Mouse (Mus musculus): ENCODE measurements around the gene Cx3cr1.
A peak's percentile ranks its signal among the peaks of the same experiment; 100 is the strongest.

The Cx3cr1 gene

DNA sequence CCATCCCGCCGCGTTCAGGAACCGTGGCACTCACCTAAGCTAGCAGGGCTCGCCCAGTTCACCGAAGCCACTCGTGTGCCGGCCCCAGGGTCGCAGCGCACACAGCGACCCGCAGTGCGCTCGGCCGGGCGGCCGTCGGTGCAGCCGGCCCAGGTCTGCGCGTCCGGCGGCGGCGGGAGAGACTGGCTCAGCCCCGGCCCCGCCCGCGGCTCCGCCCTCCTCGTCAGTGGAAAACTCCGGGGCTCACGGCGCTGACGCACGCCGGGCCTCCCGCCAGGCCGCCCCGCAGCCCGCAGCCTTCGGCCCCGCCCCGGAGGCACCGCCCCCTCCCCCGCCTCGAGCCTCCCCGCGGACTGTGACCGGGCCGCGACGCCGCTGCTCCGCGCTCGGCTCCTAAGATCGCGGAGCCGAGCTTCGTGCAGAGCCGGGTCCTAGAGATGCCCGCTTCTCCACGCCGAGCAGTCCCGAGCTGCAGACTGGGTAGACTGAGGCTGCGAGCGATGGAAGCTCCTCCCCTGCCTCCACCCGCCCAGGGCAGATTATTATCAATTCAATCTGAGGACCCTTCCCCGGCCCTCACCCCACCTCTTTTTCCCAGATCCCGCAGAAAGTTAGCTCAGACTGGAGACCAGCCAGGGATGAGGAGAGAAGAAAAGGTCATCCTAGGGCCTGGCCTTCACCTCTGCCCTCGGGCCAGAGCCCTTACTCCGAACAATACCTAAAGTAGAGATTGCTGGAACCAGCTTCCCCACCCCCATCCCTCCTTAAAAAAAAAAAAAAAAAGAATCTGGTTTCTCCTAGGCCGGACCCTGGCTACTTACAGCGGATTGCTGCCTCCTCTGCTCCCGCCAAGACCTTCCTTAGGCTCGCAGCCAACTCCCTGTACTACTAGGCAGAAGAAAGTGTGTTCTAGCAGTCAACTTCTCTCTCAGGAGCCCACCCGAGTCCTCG, 85.8 kb downstream of the Cx3cr1 start:
- no peaks in the 10 kb centered on the region for H3K9me3 ChIP-seq (ENCODE audit: low read length)
- no peaks in the 10 kb centered on the region for H3K27me3 ChIP-seq (ENCODE audit: insufficient read depth, low read length)
- peaks cover 18% of the 10 kb centered on the region for H3K36me3 ChIP-seq (ENCODE audit: insufficient read depth, low read length)
- H3K4me1 ChIP-seq (replicated peaks; ENCODE audit: low read depth, low read length): peaks cover 82% of the 10 kb centered on the region
- no peak for TF ChIP-seq NANOG (IDR thresholded peaks at IDR 0.05; ENCODE audit: borderline replicate concordance, low read length)
- TF ChIP-seq CTCF (conservative IDR thresholded peaks at IDR 0.05; ENCODE audit: low read length): no peak
- TF ChIP-seq POU5F1 (IDR thresholded peaks at IDR 0.05; ENCODE audit: borderline replicate concordance, low read length): no peak
- H3K4me3 ChIP-seq (replicated peaks; ENCODE audit: low read length): peak overlapping the region; percentile 91

DNA sequence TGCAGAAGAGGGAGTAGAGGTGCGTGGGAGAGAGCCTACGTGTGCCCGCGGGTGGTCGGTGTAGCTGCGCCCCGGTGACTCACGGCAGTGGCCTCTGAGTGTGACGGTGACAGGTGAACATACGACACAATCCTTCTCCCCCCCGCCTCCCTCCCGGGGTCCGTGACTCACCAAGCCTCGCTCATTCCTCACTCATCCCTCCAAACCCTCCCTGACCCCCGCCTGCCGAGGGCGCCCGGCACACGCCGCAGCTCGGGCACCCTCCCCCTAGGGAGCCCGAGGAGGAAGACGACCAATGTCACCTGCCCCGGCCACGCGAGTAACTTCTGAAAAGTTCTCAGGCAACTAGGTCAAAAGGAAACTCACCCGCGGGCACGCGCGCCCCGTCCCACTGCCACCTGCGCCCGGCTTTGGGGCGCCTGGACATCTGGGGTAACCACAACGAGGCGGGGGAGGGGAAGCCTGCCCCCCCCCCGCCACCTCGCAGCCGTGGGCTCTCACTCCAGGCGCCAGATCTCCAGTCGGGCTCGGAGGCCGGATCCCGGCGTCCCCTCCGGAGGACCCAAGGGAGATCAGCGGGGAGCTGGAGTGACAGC, 86.6 kb downstream of the Cx3cr1 start:
- Histone ChIP-seq H3K27me3 (ENCODE audit: insufficient read depth, low read length) (no peaks in the 10 kb centered on the region), H3K9me3 (ENCODE audit: low read length) (no peaks in the 10 kb centered on the region), H3K4me3 (replicated peaks; ENCODE audit: low read length) (peak overlapping the region; percentile 91), H3K4me1 (replicated peaks; ENCODE audit: low read depth, low read length) (peaks cover 84% of the 10 kb centered on the region), H3K36me3 (ENCODE audit: insufficient read depth, low read length) (peaks cover 18% of the 10 kb centered on the region)
- TF ChIP-seq NANOG (IDR thresholded peaks at IDR 0.05; ENCODE audit: borderline replicate concordance, low read length) (no peak), POU5F1 (IDR thresholded peaks at IDR 0.05; ENCODE audit: borderline replicate concordance, low read length) (no peak), CTCF (conservative IDR thresholded peaks at IDR 0.05; ENCODE audit: low read length) (no peak)

DNA sequence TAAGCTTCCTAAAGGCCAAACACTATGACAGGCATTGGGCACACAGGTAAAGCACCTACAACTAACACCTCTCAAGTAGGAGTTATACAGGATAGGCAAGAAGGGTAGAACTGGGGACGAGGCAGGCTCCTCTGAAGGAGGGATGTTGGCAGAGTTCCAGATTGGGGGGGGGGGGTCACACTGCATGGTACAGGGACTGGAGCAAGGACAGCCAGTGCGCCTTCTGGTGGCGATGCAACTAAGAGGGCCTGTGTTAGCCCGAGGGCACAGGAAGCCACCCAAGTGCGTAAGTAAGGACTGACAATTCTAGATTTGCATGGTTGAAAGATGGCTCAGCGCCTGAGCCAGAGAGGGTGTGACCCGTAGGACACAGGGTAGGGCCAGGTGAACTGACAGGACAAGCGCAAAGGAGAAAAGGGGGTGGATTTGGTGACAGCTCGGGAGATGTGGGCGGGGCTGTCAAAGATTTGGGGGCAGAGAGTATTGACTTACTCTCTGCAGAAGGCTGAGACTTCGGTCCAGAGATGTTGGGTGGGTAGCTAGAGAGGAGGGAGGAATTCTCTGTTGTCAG, 87.4 kb downstream of the Cx3cr1 start:
- Histone ChIP-seq H3K36me3 (ENCODE audit: insufficient read depth, low read length) (peaks cover 18% of the 10 kb centered on the region), H3K9me3 (ENCODE audit: low read length) (no peaks in the 10 kb centered on the region), H3K4me1 (replicated peaks; ENCODE audit: low read depth, low read length) (peaks cover 84% of the 10 kb centered on the region), H3K4me3 (replicated peaks; ENCODE audit: low read length) (peak overlapping the region; percentile 91), H3K27me3 (ENCODE audit: insufficient read depth, low read length) (no peaks in the 10 kb centered on the region)
- TF ChIP-seq POU5F1 (IDR thresholded peaks at IDR 0.05; ENCODE audit: borderline replicate concordance, low read length): no peak
- no peak for TF ChIP-seq CTCF (conservative IDR thresholded peaks at IDR 0.05; ENCODE audit: low read length)
- TF ChIP-seq NANOG (IDR thresholded peaks at IDR 0.05; ENCODE audit: borderline replicate concordance, low read length): no peak

DNA sequence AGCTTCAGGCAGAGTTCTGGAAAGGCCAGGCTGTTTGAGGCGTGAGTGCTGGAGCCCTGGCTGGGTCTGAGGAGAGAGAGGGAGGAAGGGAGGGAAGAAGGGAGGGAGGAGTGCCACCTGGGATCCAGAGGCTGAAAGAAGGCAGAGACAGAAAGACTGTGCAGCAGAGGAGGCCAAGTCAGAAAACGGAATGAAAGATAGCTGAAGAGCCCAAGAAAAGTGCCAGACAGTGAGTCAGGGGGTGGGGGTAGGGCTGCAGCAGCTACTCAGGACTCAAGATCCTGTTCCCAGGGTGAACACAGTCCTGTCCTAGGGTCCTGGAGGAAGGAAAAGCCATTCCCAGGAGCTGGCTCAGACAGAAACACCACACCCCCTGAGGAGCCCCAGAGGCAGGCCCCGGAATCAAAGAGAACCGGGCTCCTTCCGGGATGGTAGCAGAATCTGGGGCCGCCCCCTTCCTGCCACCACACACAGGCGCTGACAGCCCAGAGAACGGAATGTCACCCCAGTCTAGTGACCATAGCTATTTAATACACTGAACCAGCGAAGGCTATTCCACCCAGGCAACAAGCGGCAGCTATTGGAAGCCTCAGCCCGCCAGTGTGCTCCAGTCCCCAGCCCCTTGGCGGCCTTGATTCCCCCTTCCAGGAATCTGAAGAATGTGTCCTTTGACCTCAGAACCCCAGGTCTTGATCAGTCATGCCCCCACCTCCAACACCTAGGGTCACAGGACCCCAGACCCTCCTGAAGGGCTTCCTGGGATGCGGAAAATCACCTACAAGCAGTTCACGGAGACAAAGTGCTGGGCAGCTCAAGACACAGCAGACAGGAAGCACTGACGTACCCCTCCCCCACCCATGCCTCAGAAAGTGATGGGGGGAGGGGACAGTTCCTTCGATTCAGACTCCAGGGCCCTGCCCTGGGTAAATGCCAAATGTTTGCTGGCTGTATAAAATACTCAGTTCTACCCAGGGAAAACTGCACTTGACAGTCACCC, 88.2 kb downstream of the Cx3cr1 start:
- H3K27me3 ChIP-seq (ENCODE audit: insufficient read depth, low read length): no peaks in the 10 kb centered on the region

DNA sequence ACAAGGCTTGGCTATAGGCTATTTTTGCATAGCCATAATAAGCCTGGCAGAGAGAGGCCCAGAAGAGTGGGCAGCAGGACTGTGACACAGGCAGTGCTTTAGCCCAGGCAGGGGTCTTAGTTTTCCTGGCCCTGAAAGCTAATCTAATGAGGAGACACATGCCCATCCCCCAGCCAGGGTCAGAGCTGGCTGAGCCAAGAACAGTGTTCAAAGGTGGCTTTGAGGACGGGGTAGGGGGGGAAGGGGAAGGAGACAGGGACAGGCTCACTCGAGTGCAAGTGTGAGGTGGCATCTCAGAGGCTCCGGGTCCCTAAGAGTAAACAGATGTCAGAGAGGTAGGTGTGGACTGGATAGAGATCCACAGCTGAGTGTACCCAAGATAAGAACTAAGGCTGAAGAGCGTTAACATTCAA, 88.9 kb downstream of the Cx3cr1 start:
- Histone ChIP-seq H3K4me1 (replicated peaks; ENCODE audit: low read depth, low read length) (peaks cover 83% of the 10 kb centered on the region), H3K27me3 (ENCODE audit: insufficient read depth, low read length) (no peaks in the 10 kb centered on the region), H3K9me3 (ENCODE audit: low read length) (no peaks in the 10 kb centered on the region), H3K36me3 (ENCODE audit: insufficient read depth, low read length) (peaks cover 28% of the 10 kb centered on the region), H3K4me3 (replicated peaks; ENCODE audit: low read length) (peak overlapping the region; percentile 91)
- TF ChIP-seq NANOG (IDR thresholded peaks at IDR 0.05; ENCODE audit: borderline replicate concordance, low read length): no peak
- no peak for TF ChIP-seq POU5F1 (IDR thresholded peaks at IDR 0.05; ENCODE audit: borderline replicate concordance, low read length)
- no peak for TF ChIP-seq CTCF (conservative IDR thresholded peaks at IDR 0.05; ENCODE audit: low read length)

More for the DNA sequence above, 88.2 kb downstream of the Cx3cr1 start:
- no peaks in the 10 kb centered on the region for H3K9me3 ChIP-seq (ENCODE audit: low read length)
- H3K4me3 ChIP-seq (replicated peaks; ENCODE audit: low read length): peak overlapping the region; percentile 91
- peaks cover 84% of the 10 kb centered on the region for H3K4me1 ChIP-seq (replicated peaks; ENCODE audit: low read depth, low read length)
- no peak for TF ChIP-seq POU5F1 (IDR thresholded peaks at IDR 0.05; ENCODE audit: borderline replicate concordance, low read length)
- no peak for TF ChIP-seq CTCF (conservative IDR thresholded peaks at IDR 0.05; ENCODE audit: low read length)
- TF ChIP-seq NANOG (IDR thresholded peaks at IDR 0.05; ENCODE audit: borderline replicate concordance, low read length): no peak
- H3K36me3 ChIP-seq (ENCODE audit: insufficient read depth, low read length): peaks cover 24% of the 10 kb centered on the region

DNA sequence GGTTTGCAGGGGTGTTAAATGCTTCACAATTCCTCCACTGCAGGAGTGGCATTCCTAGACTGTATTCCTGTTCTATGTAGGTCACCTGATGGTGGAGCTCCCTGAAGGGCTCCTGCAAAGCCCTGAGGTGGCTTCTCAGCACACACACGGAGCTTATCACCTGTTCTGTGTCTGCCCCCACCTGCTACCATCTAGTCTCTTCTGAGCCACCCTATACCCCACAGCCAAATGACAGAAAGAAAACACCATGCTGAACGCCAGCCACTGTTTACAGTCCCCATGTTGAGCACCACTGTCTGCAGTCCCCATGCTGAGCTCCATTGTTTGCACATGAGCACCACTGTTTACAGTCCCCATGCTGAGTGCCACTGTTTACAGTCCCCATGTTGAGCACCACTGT, 89.9 kb downstream of the Cx3cr1 start:
- Histone ChIP-seq H3K27me3 (ENCODE audit: insufficient read depth, low read length) (no peaks in the 10 kb centered on the region), H3K4me1 (replicated peaks; ENCODE audit: low read depth, low read length) (peaks cover 83% of the 10 kb centered on the region), H3K9me3 (ENCODE audit: low read length) (no peaks in the 10 kb centered on the region), H3K36me3 (ENCODE audit: insufficient read depth, low read length) (peaks cover 38% of the 10 kb centered on the region), H3K4me3 (replicated peaks; ENCODE audit: low read length) (peak overlapping the region; percentile 29; the same call in 1 of the 2 replicates)
- TF ChIP-seq NANOG (IDR thresholded peaks at IDR 0.05; ENCODE audit: borderline replicate concordance, low read length): no peak
- no peak for TF ChIP-seq POU5F1 (IDR thresholded peaks at IDR 0.05; ENCODE audit: borderline replicate concordance, low read length)
- TF ChIP-seq CTCF (conservative IDR thresholded peaks at IDR 0.05; ENCODE audit: low read length): no peak

DNA sequence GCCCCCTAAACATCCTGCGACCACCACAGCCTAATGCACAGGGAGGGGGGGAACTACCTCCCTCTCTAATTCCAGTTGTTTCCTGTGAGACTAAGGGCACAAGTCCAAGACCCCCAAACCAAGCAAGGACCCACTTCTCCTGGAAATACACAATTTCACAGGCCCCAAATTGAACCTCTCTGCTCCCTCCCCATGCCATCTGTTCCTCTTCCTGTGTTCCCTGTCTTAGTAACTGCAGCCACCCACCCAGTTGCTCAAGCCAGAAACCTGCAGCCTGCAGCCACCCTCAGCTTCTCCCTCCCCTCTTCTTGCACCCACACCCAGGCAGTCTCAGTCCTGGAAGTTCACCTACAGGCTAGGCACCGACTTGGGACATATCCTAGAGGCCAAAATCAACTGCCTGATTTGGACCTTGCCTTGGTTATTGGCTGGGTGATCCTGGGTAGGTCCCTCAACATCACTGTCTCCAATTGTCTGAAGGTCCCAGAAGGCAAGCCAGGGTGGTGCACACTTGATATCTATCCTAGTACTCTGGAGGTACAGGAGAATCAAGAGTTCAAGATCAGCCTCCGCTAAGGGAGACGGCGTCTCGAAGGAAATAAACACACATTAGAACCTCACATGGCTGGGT, 90.8 kb downstream of the Cx3cr1 start:
- Histone ChIP-seq H3K4me1 (replicated peaks; ENCODE audit: low read depth, low read length) (peaks cover 91% of the 10 kb centered on the region), H3K4me3 (replicated peaks; ENCODE audit: low read length) (peak overlapping the region; percentile 68), H3K27me3 (ENCODE audit: insufficient read depth, low read length) (no peaks in the 10 kb centered on the region), H3K9me3 (ENCODE audit: low read length) (no peaks in the 10 kb centered on the region), H3K36me3 (ENCODE audit: insufficient read depth, low read length) (peaks cover 38% of the 10 kb centered on the region)
- no peak for TF ChIP-seq CTCF (conservative IDR thresholded peaks at IDR 0.05; ENCODE audit: low read length)
- no peak for TF ChIP-seq NANOG (IDR thresholded peaks at IDR 0.05; ENCODE audit: borderline replicate concordance, low read length)
- TF ChIP-seq POU5F1 (IDR thresholded peaks at IDR 0.05; ENCODE audit: borderline replicate concordance, low read length): no peak
